Mouse (Mus musculus) kidney, adult 18-20 months (tissue): Measurements from ENCODE around the gene Chst11.
A peak's percentile ranks its signal among the peaks of the same experiment; 100 is the strongest.

Source experiments
- DNase-seq: peaks from one replicate; pipeline ENCODE4 v3.0.0; 2021

The Chst11 gene

DNA sequence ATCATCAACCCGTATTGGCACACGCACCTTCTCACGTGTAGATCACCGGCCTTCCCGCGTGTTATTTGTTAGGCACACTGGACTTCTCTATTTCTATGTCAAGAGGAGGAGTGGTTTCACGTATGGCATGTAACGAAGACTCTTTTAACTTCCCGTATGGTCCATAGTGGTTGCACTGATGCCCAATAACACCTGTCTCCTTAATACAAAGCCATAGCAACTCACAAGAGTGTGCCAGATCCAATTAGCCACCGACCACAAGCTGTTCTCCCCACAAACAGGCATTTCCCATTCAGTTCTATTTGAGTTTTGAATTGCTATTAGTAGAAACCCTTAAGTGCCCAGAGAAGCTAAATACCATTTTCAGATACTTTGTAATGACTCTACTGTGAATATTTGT lies 234.9 kb downstream of the Chst11 start:
- no peak for DNase-seq

DNA sequence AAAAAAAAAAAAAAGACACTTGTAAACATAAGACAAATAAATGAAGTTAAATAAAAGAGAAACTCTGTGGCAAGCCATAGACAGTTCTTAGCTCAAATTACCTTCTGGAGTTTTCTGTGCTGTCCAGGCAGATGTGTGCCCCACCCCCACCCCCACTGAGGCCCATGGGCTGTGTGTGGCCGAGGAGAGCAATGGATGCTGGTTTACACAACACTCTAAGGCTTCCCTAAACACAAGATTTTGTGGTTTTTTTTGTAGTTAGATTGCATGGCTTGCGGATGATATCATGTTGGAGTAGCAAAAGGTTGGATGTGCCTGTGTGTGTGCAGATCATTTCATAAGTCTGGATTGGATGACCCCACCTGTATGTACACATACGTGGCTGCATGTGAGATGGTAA lies 235.5 kb downstream of the Chst11 start:
- DNase-seq = no peak

DNA sequence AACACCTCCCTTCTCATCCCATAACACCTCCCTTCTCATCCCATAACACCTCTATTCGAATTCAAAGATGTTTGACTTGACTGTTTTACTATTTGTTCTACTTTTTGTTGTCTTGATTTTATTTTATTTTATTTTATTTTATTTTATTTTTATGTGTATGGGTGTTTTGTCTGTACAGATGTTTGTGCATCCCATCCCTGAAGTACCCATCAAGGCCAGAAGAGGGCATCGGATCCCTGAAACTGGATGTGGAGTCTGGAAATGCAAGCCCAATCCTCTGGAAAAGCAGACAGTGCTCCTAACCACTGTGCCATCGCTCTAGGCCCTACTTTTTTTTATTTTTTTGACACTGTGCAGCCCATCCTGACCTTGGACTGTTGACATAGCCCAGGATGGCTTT lies 239.7 kb downstream of the Chst11 start:
- DNase-seq = peak; percentile 37

DNA sequence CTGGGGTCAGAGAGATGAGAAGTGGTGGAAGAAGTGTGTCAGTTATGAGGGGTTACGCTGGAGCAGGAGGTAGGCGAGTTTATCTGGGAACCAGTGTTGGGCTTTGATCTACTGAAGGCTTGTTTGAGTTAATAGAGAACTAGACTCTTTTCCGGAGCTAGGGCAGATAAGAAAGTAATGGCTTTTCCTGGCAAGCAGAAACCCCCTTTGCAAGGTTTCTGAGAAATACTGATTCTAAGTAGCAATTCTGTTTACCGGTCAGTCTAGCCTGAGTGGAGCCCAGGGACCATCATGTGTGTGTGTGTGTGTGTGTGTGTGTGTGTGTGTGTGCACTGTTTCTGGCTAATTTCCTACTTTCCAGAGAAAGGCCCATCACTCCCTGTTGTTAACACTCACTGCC lies 243.3 kb downstream of the Chst11 start:
- DNase-seq = no peak

DNA sequence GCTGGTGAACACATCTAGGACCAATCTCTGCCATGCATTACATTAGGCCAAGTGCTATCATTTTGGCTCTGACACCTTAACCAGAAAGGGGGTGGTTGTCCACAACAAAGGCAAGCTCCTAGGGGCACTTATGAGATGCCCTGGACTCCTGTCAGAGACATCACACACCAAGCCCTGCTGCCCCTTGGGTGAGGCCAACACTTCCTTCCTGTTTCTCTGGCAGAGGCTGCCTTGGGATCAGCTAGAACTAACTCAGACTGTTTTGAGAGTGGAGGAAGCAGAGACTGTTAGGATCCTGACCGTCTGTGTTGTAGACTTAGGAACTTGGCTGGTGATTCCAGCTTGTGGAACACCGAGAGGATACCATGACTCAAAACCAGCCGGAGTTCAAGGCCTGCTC lies 248.7 kb downstream of the Chst11 start:
- no peak for DNase-seq

DNA sequence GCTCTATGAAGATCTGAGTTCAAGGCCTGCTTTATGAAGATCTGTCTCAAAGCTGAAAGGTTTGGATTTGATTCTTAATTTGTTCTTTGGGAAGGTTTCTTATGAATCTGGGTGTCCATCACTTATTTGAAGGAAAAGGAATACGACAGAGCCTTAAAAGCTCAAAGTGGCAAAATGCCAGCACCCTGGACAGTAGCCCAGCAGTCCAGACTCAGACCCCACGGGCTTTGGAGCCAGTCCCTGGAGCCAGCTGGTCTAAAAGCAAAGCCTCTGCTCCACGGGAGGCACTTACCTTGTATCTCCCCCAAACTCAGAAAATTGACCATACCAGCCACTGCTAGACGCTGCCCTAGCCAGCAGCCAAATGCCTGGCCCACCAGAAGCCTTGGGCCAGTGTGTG lies 249.1 kb downstream of the Chst11 start:
- DNase-seq = no peak

DNA sequence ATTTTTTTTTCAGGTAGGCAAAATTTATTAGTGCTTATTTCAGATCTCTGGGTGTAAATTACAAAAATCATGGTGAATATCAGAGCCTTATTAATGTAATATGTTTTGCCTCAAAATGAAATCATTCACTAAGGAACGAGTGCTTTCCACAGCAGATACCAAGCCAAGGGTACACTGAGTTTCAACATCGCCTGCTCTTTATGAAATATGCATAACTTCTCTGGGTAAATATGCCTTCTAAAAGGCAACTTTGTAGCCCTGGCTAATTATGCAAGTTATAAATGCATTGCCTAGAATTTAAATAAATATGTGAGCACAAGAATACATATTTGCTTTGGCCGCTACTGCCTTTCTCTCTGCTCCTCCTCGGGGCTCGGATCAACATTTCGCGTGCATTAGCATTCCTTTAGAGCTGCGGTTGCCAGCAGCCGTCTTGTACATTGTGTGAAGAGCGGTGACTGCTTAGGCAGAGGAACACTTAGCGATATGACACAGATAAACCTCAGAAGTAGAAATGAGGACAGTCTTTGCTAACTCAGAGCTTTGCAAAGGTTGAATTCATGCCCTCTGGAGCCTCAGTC lies 256.9 kb downstream of the Chst11 start:
- DNase-seq = no peak

DNA sequence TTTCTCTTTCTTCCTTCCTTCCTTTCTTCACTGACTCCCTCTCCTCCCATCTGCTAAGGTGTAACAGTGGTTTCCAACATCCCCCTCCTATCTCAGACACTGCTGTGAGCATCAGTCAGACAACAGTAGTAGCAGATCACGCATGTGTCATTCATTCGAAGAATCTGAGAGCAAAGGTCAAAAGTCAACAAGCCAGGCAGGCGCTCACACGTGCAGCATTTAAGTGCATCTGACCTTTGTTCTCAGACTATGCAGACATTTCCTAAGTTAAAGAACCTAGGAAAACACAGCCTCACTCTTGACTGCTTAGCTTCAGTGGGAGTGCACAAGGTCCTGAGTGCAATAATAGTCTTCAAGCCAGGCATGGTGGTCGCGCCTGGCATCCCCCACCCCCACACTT lies 258.8 kb downstream of the Chst11 start:
- DNase-seq = peak; percentile 37
